Mouse (Mus musculus): Measurements from ENCODE around the gene Bcl7c. TPM values are rescaled to one million over a fixed set of nuclear protein-coding genes. Genes with fewer than 3 reads are reported as not detected.
"Not testable (repeated sequence)": the region's sequence is repeated elsewhere in the genome, so short reads cannot be mapped to it uniquely, and the experiment has no call there.

Gene Bcl7c
- polyA plus RNA-seq, 1 experiment from 2014 or later, result 36.0 TPM

DNA sequence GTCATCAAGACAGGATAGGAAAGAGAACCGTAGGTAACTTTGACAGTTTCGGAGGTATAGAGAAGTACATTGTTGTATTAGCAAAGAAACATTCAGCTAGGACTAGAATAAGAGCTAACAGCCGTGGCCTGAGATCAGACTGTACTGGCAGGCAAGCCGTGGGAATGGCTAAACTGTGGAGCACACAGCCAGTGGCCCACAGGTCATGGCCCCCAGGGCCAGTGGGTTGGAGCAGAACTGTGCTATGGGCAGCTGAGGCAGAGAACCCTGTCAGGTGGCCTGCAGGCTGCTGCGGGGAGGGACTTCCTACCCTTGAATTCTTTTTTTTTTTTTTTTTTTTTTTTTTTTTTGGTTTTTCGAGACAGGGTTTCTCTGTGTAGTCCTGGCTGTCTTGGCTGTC, 59.5 kb downstream of the Bcl7c start:
- ATAC-seq (ENCODE audit: low read depth), result no peak
- WGBS, result 81% methylated on average over 6 of the region's 6 CpGs
- H3K27me3 ChIP-seq (ENCODE audit: control insufficient read depth, insufficient read depth, low read length), result no peaks in the 10 kb centered on the region
- H3K9me3 ChIP-seq (ENCODE audit: control insufficient read depth, low read length), result no peaks in the 10 kb centered on the region
- H3K27ac ChIP-seq (ENCODE audit: low read depth, low read length), result no peak overlapping the region
- H3K9ac ChIP-seq (replicated peaks; ENCODE audit: low read depth, low read length), result no peak overlapping the region
- H3K4me3 ChIP-seq (ENCODE audit: low read depth, low read length), result no peak overlapping the region
- no peak overlapping the region for H3K4me2 ChIP-seq (ENCODE audit: low read depth, low read length)
- no peaks in the 10 kb centered on the region for H3K36me3 ChIP-seq (ENCODE audit: control insufficient read depth, insufficient read depth, low read length)
- no peaks in the 10 kb centered on the region for H3K4me1 ChIP-seq (ENCODE audit: control insufficient read depth, insufficient read depth, low read length)

- Histone ChIP-seq H3K36me3 (ENCODE audit: control insufficient read depth, insufficient read depth, low read length) (no peaks in the 10 kb centered on the region), H3K9ac (replicated peaks; ENCODE audit: low read depth, low read length) (no peak overlapping the region), H3K9me3 (ENCODE audit: control insufficient read depth, low read length) (no peaks in the 10 kb centered on the region), H3K4me3 (ENCODE audit: low read depth, low read length) (no peak overlapping the region), H3K27me3 (ENCODE audit: control insufficient read depth, insufficient read depth, low read length) (no peaks in the 10 kb centered on the region), H3K27ac (ENCODE audit: low read depth, low read length) (no peak overlapping the region), H3K4me2 (ENCODE audit: low read depth, low read length) (no peak overlapping the region), H3K4me1 (ENCODE audit: control insufficient read depth, insufficient read depth, low read length) (no peaks in the 10 kb centered on the region)
- no peak for ATAC-seq (ENCODE audit: low read depth)
- 77% methylated on average over 4 of the region's 4 CpGs for WGBS
Observed at GRCm38 (mm10) chr7:127648516-127649201, 60.1 kb downstream of the Bcl7c start.

DNA sequence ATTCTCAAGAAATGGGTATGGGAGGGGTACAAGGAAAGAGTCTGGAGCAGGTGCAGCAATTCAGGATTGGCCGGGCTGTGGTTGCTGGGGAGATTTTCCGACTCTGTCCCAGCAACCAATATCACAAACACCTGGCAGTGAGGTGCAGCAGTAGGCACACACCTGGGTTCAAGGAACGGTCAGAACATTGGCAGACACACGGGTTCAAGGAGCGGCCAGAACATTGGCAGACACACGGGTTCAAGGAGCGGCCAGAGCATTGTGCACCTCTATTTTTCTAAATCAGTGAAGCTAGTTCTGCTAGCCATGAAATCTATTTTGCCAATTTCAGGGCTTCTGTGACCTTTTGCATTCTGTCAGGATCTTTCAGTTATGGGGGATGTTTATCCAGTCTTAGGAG, 61.2 kb downstream of the Bcl7c start:
- H3K9ac ChIP-seq (replicated peaks; ENCODE audit: low read depth, low read length); H3K9me3 ChIP-seq (ENCODE audit: control insufficient read depth, low read length); ATAC-seq (ENCODE audit: low read depth); H3K27ac ChIP-seq (ENCODE audit: low read depth, low read length); H3K27me3 ChIP-seq (ENCODE audit: control insufficient read depth, insufficient read depth, low read length); H3K36me3 ChIP-seq (ENCODE audit: control insufficient read depth, insufficient read depth, low read length); H3K4me2 ChIP-seq (ENCODE audit: low read depth, low read length); H3K4me3 ChIP-seq (ENCODE audit: low read depth, low read length); H3K4me1 ChIP-seq (ENCODE audit: control insufficient read depth, insufficient read depth, low read length): not testable (repeated sequence)
- 94% methylated on average over 7 of the region's 7 CpGs for WGBS

DNA sequence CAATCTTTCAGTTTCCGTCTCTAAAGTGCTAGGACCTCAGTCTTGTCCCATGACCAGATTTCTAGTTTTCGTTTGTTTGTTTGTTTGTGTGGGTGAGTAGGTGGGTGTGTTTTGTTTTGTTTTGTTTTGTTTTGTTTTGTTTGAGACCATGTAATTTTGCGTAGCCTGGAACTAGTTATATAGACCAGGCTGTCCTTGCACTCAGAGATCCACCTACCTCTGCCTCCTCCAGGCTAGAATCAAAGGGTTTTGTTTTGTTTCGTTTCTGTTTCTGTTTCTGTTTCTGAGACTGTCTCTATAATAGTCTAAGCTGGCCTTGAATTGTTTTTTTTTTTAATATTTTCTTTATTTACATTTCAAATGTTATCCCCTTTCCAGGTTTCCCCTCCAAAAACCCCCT, 62.4 kb downstream of the Bcl7c start:
- H3K36me3 ChIP-seq (ENCODE audit: control insufficient read depth, insufficient read depth, low read length), result no peaks in the 10 kb centered on the region
- H3K9ac ChIP-seq (replicated peaks; ENCODE audit: low read depth, low read length), result no peak overlapping the region
- H3K4me3 ChIP-seq (ENCODE audit: low read depth, low read length), result no peak overlapping the region
- WGBS, result 91% methylated on average over 4 of the region's 4 CpGs
- ATAC-seq (ENCODE audit: low read depth), result no peak
- no peak overlapping the region for H3K27ac ChIP-seq (ENCODE audit: low read depth, low read length)
- no peaks in the 10 kb centered on the region for H3K4me1 ChIP-seq (ENCODE audit: control insufficient read depth, insufficient read depth, low read length)
- no peaks in the 10 kb centered on the region for H3K27me3 ChIP-seq (ENCODE audit: control insufficient read depth, insufficient read depth, low read length)
- H3K9me3 ChIP-seq (ENCODE audit: control insufficient read depth, low read length), result no peaks in the 10 kb centered on the region
- no peak overlapping the region for H3K4me2 ChIP-seq (ENCODE audit: low read depth, low read length)

GRCm38 (mm10) chr7:127642254-127642653, 66.5 kb downstream of the Bcl7c start:
- H3K4me1 ChIP-seq (ENCODE audit: control insufficient read depth, insufficient read depth, low read length), result peaks cover 3% of the 10 kb centered on the region; the same call in 1 of the 2 replicates
- H3K27me3 ChIP-seq (ENCODE audit: control insufficient read depth, insufficient read depth, low read length), result no peaks in the 10 kb centered on the region
- no peak overlapping the region for H3K9ac ChIP-seq (replicated peaks; ENCODE audit: low read depth, low read length)
- WGBS, result 79% methylated on average over 4 of the region's 4 CpGs
- no peak overlapping the region for H3K27ac ChIP-seq (ENCODE audit: low read depth, low read length)
- H3K9me3 ChIP-seq (ENCODE audit: control insufficient read depth, low read length), result no peaks in the 10 kb centered on the region
- no peaks in the 10 kb centered on the region for H3K36me3 ChIP-seq (ENCODE audit: control insufficient read depth, insufficient read depth, low read length)
- H3K4me3 ChIP-seq (ENCODE audit: low read depth, low read length), result no peak overlapping the region
- no peak overlapping the region for H3K4me2 ChIP-seq (ENCODE audit: low read depth, low read length)
- ATAC-seq (ENCODE audit: low read depth), result no peak

DNA sequence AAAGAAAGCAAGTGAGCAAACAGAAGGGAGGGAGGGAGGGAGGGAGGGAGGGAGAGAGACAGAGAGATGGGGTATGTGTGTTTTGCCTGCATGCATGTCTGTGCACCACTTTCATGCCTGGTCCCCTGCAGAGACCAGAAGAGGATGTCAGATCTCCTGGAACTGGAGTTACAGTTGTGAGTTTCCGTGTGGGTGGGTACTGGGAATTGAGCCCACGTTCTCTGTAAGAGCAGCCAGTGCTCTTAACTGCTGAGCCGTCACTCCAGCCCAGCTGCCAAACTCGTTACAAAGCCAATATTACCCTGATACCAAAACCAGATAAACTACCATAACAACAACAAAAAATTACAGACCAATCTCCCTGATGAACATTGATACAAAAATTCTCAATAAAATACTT, 67.5 kb downstream of the Bcl7c start:
- Histone ChIP-seq H3K4me2 (ENCODE audit: low read depth, low read length) (no peak overlapping the region), H3K36me3 (ENCODE audit: control insufficient read depth, insufficient read depth, low read length) (no peaks in the 10 kb centered on the region), H3K9me3 (ENCODE audit: control insufficient read depth, low read length) (no peaks in the 10 kb centered on the region), H3K4me3 (ENCODE audit: low read depth, low read length) (no peak overlapping the region), H3K27me3 (ENCODE audit: control insufficient read depth, insufficient read depth, low read length) (no peaks in the 10 kb centered on the region), H3K9ac (replicated peaks; ENCODE audit: low read depth, low read length) (no peak overlapping the region), H3K4me1 (ENCODE audit: control insufficient read depth, insufficient read depth, low read length) (peaks cover 3% of the 10 kb centered on the region; the same call in 1 of the 2 replicates), H3K27ac (ENCODE audit: low read depth, low read length) (no peak overlapping the region)
- WGBS, result 58% methylated on average over 4 of the region's 4 CpGs
- no peak for ATAC-seq (ENCODE audit: low read depth)

- no peak overlapping the region for H3K27ac ChIP-seq (ENCODE audit: low read depth, low read length)
Observed at GRCm38 (mm10) chr7:127636963-127637362, 71.8 kb downstream of the Bcl7c start.

GRCm38 (mm10) chr7:127631416-127631815, 77.3 kb downstream of the Bcl7c start:
- ATAC-seq (ENCODE audit: low read depth), result no peak
- Histone ChIP-seq H3K27ac (ENCODE audit: low read depth, low read length) (no peak overlapping the region), H3K4me3 (ENCODE audit: low read depth, low read length) (no peak overlapping the region), H3K4me2 (ENCODE audit: low read depth, low read length) (no peak overlapping the region), H3K27me3 (ENCODE audit: control insufficient read depth, insufficient read depth, low read length) (no peaks in the 10 kb centered on the region), H3K36me3 (ENCODE audit: control insufficient read depth, insufficient read depth, low read length) (no peaks in the 10 kb centered on the region), H3K4me1 (ENCODE audit: control insufficient read depth, insufficient read depth, low read length) (no peaks in the 10 kb centered on the region), H3K9ac (replicated peaks; ENCODE audit: low read depth, low read length) (no peak overlapping the region), H3K9me3 (ENCODE audit: control insufficient read depth, low read length) (no peaks in the 10 kb centered on the region)
- 61% methylated on average over 4 of the region's 4 CpGs for WGBS

More at GRCm38 (mm10) chr7:127636963-127637362, 71.8 kb downstream of the Bcl7c start:
- WGBS, result under 1% methylated on average over 27 of the region's 27 CpGs
- Histone ChIP-seq H3K4me2 (ENCODE audit: low read depth, low read length) (peak overlapping the region; percentile 51), H3K9me3 (ENCODE audit: control insufficient read depth, low read length) (no peaks in the 10 kb centered on the region), H3K4me1 (ENCODE audit: control insufficient read depth, insufficient read depth, low read length) (peaks cover 3% of the 10 kb centered on the region; the same call in 1 of the 2 replicates), H3K36me3 (ENCODE audit: control insufficient read depth, insufficient read depth, low read length) (no peaks in the 10 kb centered on the region), H3K4me3 (ENCODE audit: low read depth, low read length) (peak overlapping the region; percentile 48), H3K9ac (replicated peaks; ENCODE audit: low read depth, low read length) (peak overlapping the region; percentile 49), H3K27me3 (ENCODE audit: control insufficient read depth, insufficient read depth, low read length) (no peaks in the 10 kb centered on the region)
- ATAC-seq (ENCODE audit: low read depth), result peak; percentile 66; the same call in 1 of the 2 replicates

DNA sequence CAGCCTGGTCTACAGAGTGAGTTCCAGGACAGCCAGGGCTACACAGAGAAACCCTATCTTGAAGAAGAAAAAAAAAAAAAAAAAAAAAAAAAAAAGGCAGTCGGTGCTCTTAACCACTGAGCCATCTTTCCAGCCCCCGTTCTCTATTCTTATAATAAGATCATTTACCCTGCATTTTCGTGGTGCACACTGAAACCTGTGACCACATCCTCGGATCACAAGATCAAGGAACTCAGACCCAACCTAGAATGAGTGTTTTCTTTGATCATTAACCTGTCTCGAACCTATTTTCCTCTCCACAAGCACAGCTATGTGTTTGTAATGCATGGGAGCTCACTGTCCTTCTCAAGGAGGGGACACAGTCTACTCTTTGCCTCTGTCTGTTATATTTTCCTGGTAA, 80.1 kb downstream of the Bcl7c start:
- H3K9me3 ChIP-seq (ENCODE audit: control insufficient read depth, low read length), result no peaks in the 10 kb centered on the region
- WGBS, result 81% methylated on average over 4 of the region's 5 CpGs
- H3K4me3 ChIP-seq (ENCODE audit: low read depth, low read length), result no peak overlapping the region
- no peak for ATAC-seq (ENCODE audit: low read depth)
- H3K27ac ChIP-seq (ENCODE audit: low read depth, low read length), result no peak overlapping the region
- H3K27me3 ChIP-seq (ENCODE audit: control insufficient read depth, insufficient read depth, low read length), result no peaks in the 10 kb centered on the region
- no peak overlapping the region for H3K4me2 ChIP-seq (ENCODE audit: low read depth, low read length)
- H3K9ac ChIP-seq (replicated peaks; ENCODE audit: low read depth, low read length), result no peak overlapping the region
- no peaks in the 10 kb centered on the region for H3K36me3 ChIP-seq (ENCODE audit: control insufficient read depth, insufficient read depth, low read length)
- no peaks in the 10 kb centered on the region for H3K4me1 ChIP-seq (ENCODE audit: control insufficient read depth, insufficient read depth, low read length)

All from neural tube, embryonic 14.5 days (tissue).